Mouse (Mus musculus) large intestine, adult 2 months (tissue): Measurements from ENCODE around the gene Kank3. TPM values are rescaled to one million over a fixed set of nuclear protein-coding genes. Genes with fewer than 3 reads are reported as not detected.
A peak's percentile ranks its signal among the peaks of the same experiment; 100 is the strongest.
"Not testable (repeated sequence)": the region's sequence is repeated elsewhere in the genome, so short reads cannot be mapped to it uniquely, and the experiment has no call there.

Source experiments
- DNase-seq: peaks from one replicate; pipeline ENCODE4 v3.0.0-alpha.2; 2012; ENCODE audit warnings: low read depth, low spot score
- WGBS: fragments of 180-500 bp; shearing (Covaris S2); methylation state at CpG from one replicate; pipeline ENCODE4 v1.1.7; 2018; 5-methylcytosine and 5-hydroxymethylcytosine counted together
- polyA plus RNA-seq: library from polyadenylated mRNA; depleted of rRNA; stranded (reverse); fragments of >200 nt; gene quantifications from 2 replicates; pipeline ENCODE4 v1.2.3, GENCODE M21; 2012

The Kank3 gene
- polyA plus RNA-seq, 1 experiment, result 22.0 TPM

GRCm38 (mm10) chr17:33804205-33804604 lies 6.1 kb upstream of the Kank3 start:
- WGBS, result 53% methylated on average over 4 of the region's 4 CpGs
- DNase-seq, result no peak

DNA sequence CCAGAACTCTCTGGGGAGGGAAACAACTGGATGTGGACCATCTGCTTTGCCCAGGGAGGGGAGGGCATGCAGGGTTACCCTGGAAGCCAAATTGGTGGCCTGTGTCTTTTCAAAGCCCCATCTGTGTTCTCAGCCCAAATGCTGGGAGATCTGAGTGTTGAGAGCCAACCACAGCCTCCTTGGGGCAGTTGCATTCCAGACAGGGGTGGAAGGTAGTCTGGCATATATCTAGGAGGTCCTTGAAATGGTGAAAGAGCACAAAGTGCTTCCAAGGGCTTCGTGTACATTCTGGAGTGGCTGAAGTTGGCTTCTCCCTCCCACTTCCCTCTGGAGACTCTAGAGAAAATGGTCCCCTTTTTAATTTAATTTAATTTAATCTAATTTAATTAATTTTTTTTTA lies 5.6 kb upstream of the Kank3 start:
- WGBS, result 44% methylated on average over 1 of the region's 1 CpGs
- no peak for DNase-seq

- WGBS, result 58% methylated on average over 8 of the region's 9 CpGs
These were observed 3.0 kb upstream of the Kank3 start for GRCm38 (mm10) chr17:33807181-33807888.

DNA sequence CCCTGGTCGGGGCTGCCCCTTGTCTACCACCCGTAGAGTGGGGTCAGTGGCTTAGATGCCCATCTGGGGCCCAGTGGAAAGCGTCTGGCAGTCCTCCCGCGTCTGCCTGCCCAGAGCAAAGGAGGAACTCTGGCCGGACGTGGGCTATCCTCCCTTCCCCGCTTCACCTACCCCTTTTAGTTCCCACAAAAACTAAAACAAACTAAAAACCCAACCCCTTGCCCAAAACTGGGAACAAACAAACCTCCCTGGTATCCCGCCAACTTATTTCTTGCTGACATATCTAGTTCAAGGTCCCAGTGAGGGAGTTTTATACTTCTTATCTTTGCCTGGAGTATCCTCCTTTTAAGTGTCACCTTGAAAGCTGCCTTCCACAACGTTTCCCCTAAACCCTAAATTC lies 2.1 kb upstream of the Kank3 start:
- WGBS, result 32% methylated on average over 10 of the region's 10 CpGs
- no peak for DNase-seq

More at GRCm38 (mm10) chr17:33807181-33807888, 3.0 kb upstream of the Kank3 start:
- no peak for DNase-seq

GRCm38 (mm10) chr17:33811142-33811516 lies 810 bp downstream of the Kank3 start:
- no peak for DNase-seq
- WGBS, result 18% methylated on average over 7 of the region's 7 CpGs

DNA sequence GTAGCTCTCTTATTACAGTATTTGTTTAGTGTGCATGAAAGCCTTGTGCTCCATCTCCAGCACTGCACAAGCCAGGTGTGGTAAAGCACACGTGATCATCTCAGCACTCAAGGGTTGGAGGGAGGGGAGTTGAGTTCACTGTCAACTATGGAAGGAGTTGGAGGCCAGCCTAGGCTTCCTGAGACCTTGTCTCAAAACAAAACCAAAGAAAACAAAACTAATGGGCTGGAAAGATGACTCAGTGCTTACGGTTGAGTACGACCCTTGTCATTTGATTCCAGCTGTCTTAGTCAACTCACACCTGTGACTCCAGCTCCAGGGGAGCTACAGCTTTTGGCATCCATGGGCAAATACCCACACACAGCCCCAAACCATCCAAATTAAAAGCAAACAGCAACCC lies 2.2 kb downstream of the Kank3 start:
- no peak for DNase-seq
- WGBS, result 13% methylated on average over 3 of the region's 3 CpGs

GRCm38 (mm10) chr17:33812990-33813389 lies 2.7 kb downstream of the Kank3 start:
- DNase-seq, result no peak
- WGBS, result 55% methylated on average over 4 of the region's 4 CpGs

- 83% methylated on average over 6 of the region's 6 CpGs for WGBS
- no peak for DNase-seq
These were observed 5.1 kb downstream of the Kank3 start for GRCm38 (mm10) chr17:33815399-33815798.

GRCm38 (mm10) chr17:33816612-33817011 lies 6.3 kb downstream of the Kank3 start:
- WGBS, result 72% methylated on average over 5 of the region's 5 CpGs
- no peak for DNase-seq

GRCm38 (mm10) chr17:33817184-33817968 lies 7.1 kb downstream of the Kank3 start:
- DNase-seq, result peak; percentile 70
- WGBS, result under 1% methylated on average over 89 of the region's 89 CpGs

- DNase-seq, result no peak
- 27% methylated on average over 33 of the region's 33 CpGs for WGBS
These were observed 7.8 kb downstream of the Kank3 start for GRCm38 (mm10) chr17:33817969-33818643.

DNA sequence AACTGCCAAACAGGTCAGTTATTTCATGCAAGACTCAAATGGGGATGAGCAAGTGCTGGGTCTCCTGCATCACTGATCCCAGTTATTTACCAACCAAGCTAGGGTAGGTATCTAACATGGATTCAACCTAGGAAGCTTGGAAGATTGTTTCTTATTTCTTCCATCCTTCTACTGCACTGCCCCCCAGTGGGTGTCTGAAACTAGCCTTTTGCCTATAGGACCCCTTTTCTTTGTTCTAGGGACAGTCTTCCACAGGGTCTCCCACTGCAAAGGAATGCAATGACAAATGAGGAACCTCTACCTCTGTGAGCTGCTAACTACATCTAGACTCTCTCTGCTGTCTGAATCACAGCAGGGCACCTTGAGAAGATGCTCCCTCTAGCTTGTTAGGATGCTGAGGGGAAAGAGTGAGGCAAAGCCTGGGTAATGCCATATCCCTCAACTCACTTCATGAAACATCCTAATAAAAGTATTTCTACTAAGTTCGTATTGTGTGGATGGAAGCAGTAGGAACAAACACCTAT lies 12.2 kb downstream of the Kank3 start:
- 62% methylated on average over 1 of the region's 1 CpGs for WGBS
- no peak for DNase-seq

DNA sequence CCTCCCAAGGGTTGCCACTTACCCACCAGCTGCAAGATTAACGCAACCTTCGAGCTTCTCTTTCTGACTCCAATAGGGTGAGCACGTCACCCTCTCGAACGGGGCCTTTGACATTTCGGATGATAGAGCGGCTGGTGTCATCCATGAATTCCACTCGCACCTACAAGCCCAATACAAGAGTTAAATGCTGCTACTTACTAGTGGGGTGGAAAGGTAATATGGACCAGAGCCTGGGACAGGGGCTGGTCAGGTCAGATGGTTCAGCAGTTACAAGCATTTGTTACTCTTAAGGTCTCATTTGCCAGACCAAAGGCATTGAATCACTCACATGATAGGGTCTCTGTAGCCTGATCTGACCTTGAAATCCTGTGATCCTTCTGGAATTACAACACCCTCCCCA lies 12.9 kb downstream of the Kank3 start:
- DNase-seq, result not testable (repeated sequence)
- WGBS, result 51% methylated on average over 8 of the region's 8 CpGs

DNA sequence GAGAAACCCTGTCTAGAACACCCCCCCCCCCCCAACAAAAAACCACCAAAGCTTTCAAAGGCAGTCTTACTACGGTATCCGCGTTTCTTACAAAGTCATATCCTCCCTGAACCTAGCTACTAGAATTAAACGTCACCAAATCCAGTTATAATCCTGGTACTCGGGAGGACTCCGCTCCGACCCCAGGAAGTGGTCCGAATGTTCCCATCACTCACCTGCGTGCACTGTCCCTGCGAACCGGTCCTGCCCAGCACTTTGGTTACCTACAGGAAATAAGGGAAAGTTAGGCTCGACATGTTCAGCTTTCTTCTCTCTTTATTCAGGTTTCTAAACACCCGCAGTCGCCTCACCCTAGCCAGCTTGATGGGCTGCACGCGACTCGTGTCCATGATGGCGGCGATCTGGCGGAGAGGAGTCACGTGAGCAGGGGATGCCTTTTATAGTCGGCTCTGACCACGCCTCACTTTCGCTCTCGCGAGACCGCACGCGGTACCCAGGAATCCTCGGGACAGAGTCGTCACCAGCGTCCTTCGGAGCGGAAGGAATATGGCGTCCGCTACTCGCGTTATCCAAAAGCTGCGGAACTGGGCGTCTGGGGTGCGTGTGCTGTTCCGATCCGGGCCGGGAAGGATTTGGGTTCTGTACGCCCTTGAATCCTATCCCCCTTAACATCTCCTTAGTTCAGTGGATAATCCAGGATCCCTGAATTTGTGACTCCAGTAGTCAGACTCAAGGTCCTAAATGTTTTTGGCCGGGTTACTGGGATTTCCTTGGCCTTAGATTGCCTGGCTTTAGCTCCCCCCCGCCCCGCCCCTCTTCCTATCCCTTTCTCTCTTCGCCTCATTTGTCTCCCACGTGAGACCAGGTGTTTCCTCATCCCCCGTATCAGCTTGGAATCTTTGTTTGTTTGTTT lies 14.0 kb downstream of the Kank3 start, which contains the start of the genes Rps28 and Ndufa7:
Gene Rps28, minus strand, starts transcription at position 479 of the 913 bp plus-strand sequence.
Gene Ndufa7, plus strand, starts transcription at position 489 of the 913 bp plus-strand sequence.
- peak; percentile 76 for DNase-seq
- under 1% methylated on average over 51 of the region's 51 CpGs for WGBS

- DNase-seq, result not testable (repeated sequence)
- WGBS, result 2% methylated on average over 6 of the region's 6 CpGs
These were observed 14.6 kb downstream of the Kank3 start for GRCm38 (mm10) chr17:33824997-33825330.

DNA sequence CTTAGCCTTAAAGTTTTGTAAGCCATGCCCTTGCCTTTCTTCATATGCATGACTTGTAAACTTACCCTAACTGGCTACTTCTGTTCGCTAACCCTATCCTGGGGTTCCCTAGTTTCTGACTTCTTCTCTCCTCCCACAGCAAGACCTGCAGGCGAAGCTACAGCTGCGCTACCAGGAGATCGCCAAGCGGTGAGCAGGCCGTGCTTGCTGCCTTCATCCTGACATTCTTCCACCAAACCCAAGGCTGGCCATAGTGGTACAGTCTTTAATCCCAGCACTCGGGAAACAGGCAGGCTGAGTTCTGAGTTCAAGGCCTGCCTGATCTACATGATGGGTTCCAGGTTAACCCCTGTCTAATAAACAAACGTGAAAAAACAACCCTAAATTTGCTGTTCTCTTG lies 15.1 kb downstream of the Kank3 start:
- DNase-seq, result no peak
- WGBS, result 65% methylated on average over 8 of the region's 8 CpGs

- 0% methylated on average over 3 of the region's 3 CpGs for WGBS
- no peak for DNase-seq
These were observed 16.5 kb downstream of the Kank3 start for GRCm38 (mm10) chr17:33826850-33827249.

- WGBS, result 15% methylated on average over 2 of the region's 2 CpGs
- peak; percentile 92 for DNase-seq
These were observed 18.6 kb downstream of the Kank3 start for GRCm38 (mm10) chr17:33828892-33829291.

DNA sequence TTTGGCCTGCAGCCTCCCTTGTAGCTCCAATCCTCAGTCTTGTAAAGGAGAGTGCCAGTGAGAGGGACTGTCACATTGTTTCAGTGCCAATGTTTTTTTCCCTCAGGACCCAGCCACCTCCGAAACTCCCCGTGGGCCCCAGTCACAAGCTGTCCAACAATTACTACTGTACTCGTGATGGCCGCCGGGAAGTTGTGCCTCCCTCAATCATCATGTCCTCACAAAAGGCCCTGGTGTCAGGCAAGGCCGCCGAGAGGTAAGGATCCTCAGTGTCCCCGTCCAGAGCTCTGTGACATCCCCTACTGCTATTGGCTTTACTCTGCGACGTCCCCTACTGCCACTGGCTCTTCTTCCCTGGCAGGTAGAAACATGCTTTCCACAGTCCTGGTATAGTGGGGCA lies 19.2 kb downstream of the Kank3 start:
- 54% methylated on average over 10 of the region's 10 CpGs for WGBS
- no peak for DNase-seq
